Mouse (Mus musculus): ENCODE measurements around the gene Herc6. TPM values are rescaled to one million over a fixed set of nuclear protein-coding genes. Genes with fewer than 3 reads are reported as not detected.
A peak's percentile ranks its signal among the peaks of the same experiment; 100 is the strongest.
"Not testable (repeated sequence)": the region's sequence is repeated elsewhere in the genome, so short reads cannot be mapped to it uniquely, and the experiment has no call there.

Gene Herc6
- polyA plus RNA-seq, 1 experiment from 2014 or later, result 2.8 TPM

- WGBS, result 89% methylated on average over 1 of the region's 1 CpGs
Observed at GRCm38 (mm10) chr6:57541737-57542335, 39.0 kb upstream of the Herc6 start.

GRCm38 (mm10) chr6:57543591-57543990 is 37.2 kb upstream of the Herc6 start:
- H3K4me3 ChIP-seq; H3K27ac ChIP-seq; H3K36me3 ChIP-seq; H3K9ac ChIP-seq; H3K9me3 ChIP-seq; H3K4me2 ChIP-seq; H3K4me1 ChIP-seq; ATAC-seq (ENCODE audit: insufficient number of reproducible peaks, insufficient read depth, low FRiP score, low TSS enrichment, low read depth); H3K27me3 ChIP-seq: not testable (repeated sequence)

More at GRCm38 (mm10) chr6:57541737-57542335, 39.0 kb upstream of the Herc6 start:
- Histone ChIP-seq H3K4me3 (no peak overlapping the region), H3K36me3 (no peaks in the 10 kb centered on the region), H3K9ac (no peak overlapping the region), H3K27me3 (no peaks in the 10 kb centered on the region), H3K4me2 (no peak overlapping the region), H3K4me1 (no peaks in the 10 kb centered on the region), H3K9me3 (no peaks in the 10 kb centered on the region), H3K27ac (no peak overlapping the region)
- no peak for ATAC-seq (ENCODE audit: insufficient number of reproducible peaks, insufficient read depth, low FRiP score, low TSS enrichment, low read depth)

- Histone ChIP-seq H3K4me1 (no peaks in the 10 kb centered on the region), H3K27ac (no peak overlapping the region), H3K36me3 (no peaks in the 10 kb centered on the region), H3K4me2 (no peak overlapping the region), H3K9me3 (no peaks in the 10 kb centered on the region), H3K4me3 (no peak overlapping the region), H3K9ac (no peak overlapping the region), H3K27me3 (no peaks in the 10 kb centered on the region)
- ATAC-seq (ENCODE audit: insufficient number of reproducible peaks, insufficient read depth, low FRiP score, low TSS enrichment, low read depth), result no peak
- 74% methylated on average over 2 of the region's 2 CpGs for WGBS
Observed at GRCm38 (mm10) chr6:57544866-57545265, 35.9 kb upstream of the Herc6 start.

GRCm38 (mm10) chr6:57551211-57551796 is 29.5 kb upstream of the Herc6 start:
- Histone ChIP-seq H3K9me3 (no peaks in the 10 kb centered on the region), H3K4me1 (no peaks in the 10 kb centered on the region), H3K9ac (no peak overlapping the region), H3K27me3 (no peaks in the 10 kb centered on the region), H3K4me2 (no peak overlapping the region), H3K27ac (no peak overlapping the region), H3K36me3 (no peaks in the 10 kb centered on the region), H3K4me3 (no peak overlapping the region)
- WGBS, result 63% methylated on average over 3 of the region's 3 CpGs
- ATAC-seq (ENCODE audit: insufficient number of reproducible peaks, insufficient read depth, low FRiP score, low TSS enrichment, low read depth), result no peak

DNA sequence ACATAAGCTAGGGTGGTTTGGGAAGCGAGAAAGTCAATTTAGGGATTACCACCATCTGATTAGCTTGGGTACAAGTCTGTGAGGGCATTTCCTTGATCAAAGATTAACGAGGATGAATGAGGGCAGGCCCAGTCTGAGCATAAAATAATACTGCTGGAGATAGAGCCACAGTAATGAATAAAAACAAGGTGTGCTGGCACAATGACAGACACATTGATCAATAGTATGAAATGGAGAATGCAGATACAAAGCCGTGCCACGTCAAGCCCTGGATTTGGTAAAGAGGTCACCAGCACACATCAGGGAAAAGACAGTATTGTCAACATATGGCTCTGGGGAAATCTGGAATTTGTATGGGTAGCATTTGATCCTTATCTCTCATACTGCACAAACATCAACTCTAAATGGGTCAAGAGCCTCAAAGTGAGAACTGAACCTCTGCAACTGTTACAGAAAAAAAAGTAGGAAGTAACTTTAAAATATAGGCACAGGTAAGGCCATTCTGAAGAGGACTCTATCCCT is 22.9 kb upstream of the Herc6 start:
- 57% methylated on average over 4 of the region's 4 CpGs for WGBS
- Histone ChIP-seq H3K36me3 (no peaks in the 10 kb centered on the region), H3K27ac (no peak overlapping the region), H3K27me3 (no peaks in the 10 kb centered on the region), H3K9ac (no peak overlapping the region), H3K4me2 (no peak overlapping the region), H3K4me3 (no peak overlapping the region), H3K4me1 (no peaks in the 10 kb centered on the region), H3K9me3 (no peaks in the 10 kb centered on the region; the same call in 1 of the 2 replicates)
- ATAC-seq (ENCODE audit: insufficient number of reproducible peaks, insufficient read depth, low FRiP score, low TSS enrichment, low read depth), result no peak

- WGBS, result 85% methylated on average over 1 of the region's 1 CpGs
Observed at GRCm38 (mm10) chr6:57563454-57563853, 17.3 kb upstream of the Herc6 start.

GRCm38 (mm10) chr6:57565452-57565851 is 15.3 kb upstream of the Herc6 start:
- 94% methylated on average over 7 of the region's 7 CpGs for WGBS
- H3K4me1 ChIP-seq, result no peaks in the 10 kb centered on the region

More at GRCm38 (mm10) chr6:57563454-57563853, 17.3 kb upstream of the Herc6 start:
- Histone ChIP-seq H3K4me2 (no peak overlapping the region), H3K4me3 (no peak overlapping the region), H3K4me1 (no peaks in the 10 kb centered on the region), H3K27me3 (no peaks in the 10 kb centered on the region), H3K9ac (no peak overlapping the region), H3K36me3 (no peaks in the 10 kb centered on the region), H3K9me3 (no peaks in the 10 kb centered on the region; the same call in 1 of the 2 replicates), H3K27ac (no peak overlapping the region)
- no peak for ATAC-seq (ENCODE audit: insufficient number of reproducible peaks, insufficient read depth, low FRiP score, low TSS enrichment, low read depth)

DNA sequence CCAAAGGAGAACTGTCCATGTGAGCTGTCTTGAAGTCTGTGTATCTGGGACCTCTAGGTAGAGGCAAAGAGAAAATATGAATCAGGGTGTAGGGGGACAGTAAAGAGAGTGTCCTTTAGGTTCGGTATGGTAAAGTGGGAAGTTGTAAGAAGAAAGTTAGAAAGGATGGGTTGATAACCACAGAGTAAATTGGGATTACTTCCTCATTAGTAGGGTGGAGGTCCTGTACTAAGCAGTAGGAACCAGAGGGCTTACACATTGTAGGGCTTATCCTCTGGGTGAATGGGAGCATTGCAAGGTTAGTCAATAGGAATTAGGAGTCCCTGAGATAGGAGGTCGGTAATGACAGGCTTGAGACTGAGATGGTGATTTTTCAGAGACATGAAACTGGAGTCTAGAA is 13.2 kb upstream of the Herc6 start:
- ATAC-seq (ENCODE audit: insufficient number of reproducible peaks, insufficient read depth, low FRiP score, low TSS enrichment, low read depth), result no peak
- Histone ChIP-seq H3K4me2 (no peak overlapping the region), H3K9me3 (no peaks in the 10 kb centered on the region), H3K36me3 (no peaks in the 10 kb centered on the region), H3K27me3 (no peaks in the 10 kb centered on the region), H3K9ac (no peak overlapping the region), H3K4me3 (no peak overlapping the region), H3K27ac (no peak overlapping the region), H3K4me1 (no peaks in the 10 kb centered on the region)
- WGBS, result 93% methylated on average over 2 of the region's 2 CpGs

More at GRCm38 (mm10) chr6:57565452-57565851, 15.3 kb upstream of the Herc6 start:
- no peaks in the 10 kb centered on the region for H3K36me3 ChIP-seq
- H3K27me3 ChIP-seq, result no peaks in the 10 kb centered on the region
- no peak for ATAC-seq (ENCODE audit: insufficient number of reproducible peaks, insufficient read depth, low FRiP score, low TSS enrichment, low read depth)
- H3K27ac ChIP-seq, result no peak overlapping the region
- H3K9ac ChIP-seq, result no peak overlapping the region
- no peak overlapping the region for H3K4me3 ChIP-seq
- H3K4me2 ChIP-seq, result no peak overlapping the region
- H3K9me3 ChIP-seq, result no peaks in the 10 kb centered on the region; the same call in 1 of the 2 replicates

DNA sequence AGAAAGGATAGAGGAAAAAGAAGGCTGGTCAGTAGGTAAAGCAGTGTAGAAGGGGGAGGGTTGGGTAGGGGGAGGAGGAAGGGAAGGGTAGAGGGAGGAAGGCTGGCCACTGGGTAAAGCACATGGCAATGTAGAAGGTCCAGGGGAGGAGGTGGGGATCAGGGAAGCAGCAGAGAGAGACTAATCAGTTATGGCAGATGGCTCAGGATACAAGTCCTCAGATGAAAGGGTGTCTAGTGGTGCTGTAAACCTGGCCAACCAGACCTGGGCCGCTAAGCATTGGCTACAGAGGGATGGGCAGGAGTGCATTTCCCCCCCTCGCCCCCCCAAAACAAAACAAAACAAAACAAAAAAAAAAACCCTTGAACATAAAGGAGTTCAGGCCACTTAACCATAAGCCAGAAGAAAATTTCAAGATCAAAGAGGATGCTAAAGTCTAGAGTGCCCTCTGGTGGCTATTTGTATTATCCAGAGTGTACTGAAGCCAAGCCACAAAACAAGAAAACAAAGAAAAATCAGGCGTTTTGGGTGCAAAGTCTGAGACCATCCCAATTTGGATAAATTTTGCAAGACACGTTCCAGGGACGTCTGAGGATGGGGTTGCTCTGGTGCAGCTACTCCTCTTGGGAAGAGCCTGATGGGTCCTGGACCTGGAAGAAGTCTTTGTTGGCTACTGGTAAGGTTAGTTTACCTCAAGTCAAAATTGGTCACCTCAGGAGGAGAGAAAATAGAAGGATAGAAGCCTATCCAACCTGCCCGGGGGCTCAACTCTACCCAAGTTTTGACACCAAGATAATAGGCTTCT is 10.4 kb upstream of the Herc6 start:
- Histone ChIP-seq H3K9me3 (no peaks in the 10 kb centered on the region), H3K27ac (no peak overlapping the region), H3K36me3 (no peaks in the 10 kb centered on the region), H3K9ac (no peak overlapping the region), H3K4me1 (no peaks in the 10 kb centered on the region), H3K4me3 (no peak overlapping the region), H3K27me3 (no peaks in the 10 kb centered on the region), H3K4me2 (no peak overlapping the region)
- 15% methylated on average over 6 of the region's 6 CpGs for WGBS
- no peak for ATAC-seq (ENCODE audit: insufficient number of reproducible peaks, insufficient read depth, low FRiP score, low TSS enrichment, low read depth)

GRCm38 (mm10) chr6:57571587-57571986 is 9.2 kb upstream of the Herc6 start:
- Histone ChIP-seq H3K4me3 (no peak overlapping the region), H3K9me3 (no peaks in the 10 kb centered on the region), H3K27ac (no peak overlapping the region), H3K4me1 (no peaks in the 10 kb centered on the region), H3K4me2 (no peak overlapping the region), H3K27me3 (no peaks in the 10 kb centered on the region), H3K9ac (no peak overlapping the region), H3K36me3 (no peaks in the 10 kb centered on the region)
- no peak for ATAC-seq (ENCODE audit: insufficient number of reproducible peaks, insufficient read depth, low FRiP score, low TSS enrichment, low read depth)

DNA sequence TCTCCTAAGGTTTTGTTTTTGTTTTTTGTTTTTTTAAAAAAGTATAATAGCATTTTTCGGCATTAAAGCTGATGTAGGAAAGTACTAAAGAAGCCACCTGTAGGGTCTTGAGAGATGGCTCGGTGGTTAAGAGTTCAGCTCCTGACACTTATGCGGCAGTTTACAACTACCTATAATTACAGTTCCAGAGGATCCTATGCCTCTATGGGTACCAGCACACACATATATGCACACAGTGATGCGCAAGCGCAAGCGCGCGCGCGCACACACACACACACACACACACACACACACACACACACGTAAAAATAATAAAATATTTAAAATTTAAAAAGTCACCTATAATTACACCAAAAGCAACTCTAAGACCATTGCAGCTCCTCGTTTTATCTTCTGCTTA is 795 bp downstream of the Herc6 start:
- 88% methylated on average over 12 of the region's 12 CpGs for WGBS
- Histone ChIP-seq H3K27me3 (no peaks in the 10 kb centered on the region), H3K9me3 (no peaks in the 10 kb centered on the region), H3K27ac (no peak overlapping the region), H3K36me3 (no peaks in the 10 kb centered on the region), H3K4me2 (peak overlapping the region; percentile 89), H3K9ac (no peak overlapping the region), H3K4me3 (peak overlapping the region; percentile 54), H3K4me1 (no peaks in the 10 kb centered on the region)
- ATAC-seq (ENCODE audit: insufficient number of reproducible peaks, insufficient read depth, low FRiP score, low TSS enrichment, low read depth), result no peak

DNA sequence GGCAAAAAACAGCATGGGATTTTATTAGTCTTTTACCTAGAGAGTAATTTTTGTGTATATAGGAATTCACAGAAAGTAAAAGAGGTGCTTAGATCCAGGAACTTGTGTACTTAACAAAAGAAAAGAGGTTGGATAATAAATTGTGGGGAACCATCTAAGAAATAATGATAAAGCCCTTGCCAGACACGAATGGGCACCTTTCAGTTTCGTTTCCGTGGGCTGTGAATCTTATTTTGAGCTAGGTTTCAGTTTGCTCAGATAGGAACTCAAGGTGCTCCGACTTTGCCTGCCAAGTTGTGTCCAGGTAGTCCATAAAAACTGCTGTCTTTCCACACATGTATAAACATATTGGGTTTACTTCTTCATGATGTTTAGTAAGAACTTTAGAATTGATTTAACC is 1.6 kb downstream of the Herc6 start:
- 81% methylated on average over 4 of the region's 4 CpGs for WGBS
- Histone ChIP-seq H3K36me3 (no peaks in the 10 kb centered on the region), H3K4me3 (no peak overlapping the region), H3K9me3 (no peaks in the 10 kb centered on the region), H3K27me3 (no peaks in the 10 kb centered on the region), H3K27ac (no peak overlapping the region), H3K4me1 (no peaks in the 10 kb centered on the region), H3K4me2 (no peak overlapping the region), H3K9ac (no peak overlapping the region)
- ATAC-seq (ENCODE audit: insufficient number of reproducible peaks, insufficient read depth, low FRiP score, low TSS enrichment, low read depth), result no peak
